ENCODE assay signal across 10 mouse cellular contexts in the genomic region with DNA sequence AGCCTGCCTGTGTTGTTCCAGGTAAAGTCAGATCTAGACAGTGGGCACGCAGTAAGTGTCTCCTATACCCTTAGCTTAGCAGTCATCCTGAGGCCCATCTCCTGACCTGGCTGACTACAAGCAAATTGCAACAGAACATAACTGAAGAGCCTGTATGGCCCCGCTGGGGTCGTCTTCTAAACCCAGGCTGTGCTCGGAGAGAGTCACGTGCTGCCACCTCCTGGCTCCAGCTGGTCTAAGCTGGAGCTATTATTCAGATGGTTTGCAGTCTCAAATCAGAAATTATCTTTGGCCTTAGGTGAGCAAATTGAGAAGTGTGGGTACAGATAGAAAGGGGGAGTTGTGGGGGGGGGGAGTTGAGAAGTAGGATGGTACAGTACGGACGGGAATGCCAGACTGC.
DNase-seq lines count a peak whose midpoint lies in the region; ATAC-seq and TF ChIP-seq lines count a peak whose summit lies in the region.
"Had no signal": no experiment of that assay in that cellular context is flagged by ENCODE, and none has a peak within 500 bp of the region (broad histone marks: within the 10 kb centered on the region; RNA-seq: fewer than 3 reads in every experiment).

No protein-coding gene starts in this region.

- H3K79me3 ChIP-seq in C2C12 (ENCODE audit: low read depth) = no peaks in the 10 kb centered on the region

- no peak overlapping the region for H3K9ac ChIP-seq in kidney, embryonic 15.5 days
- H3K9ac ChIP-seq: stomach, embryonic 15.5 days had no signal

- H3K27ac ChIP-seq in kidney, adult 2 months (ENCODE audit: insufficient read depth, low read depth, low read length) = no peak overlapping the region
- H3K27ac ChIP-seq in kidney, embryonic 15.5 days = no peak overlapping the region
- no peak overlapping the region for H3K27ac ChIP-seq in midbrain, embryonic 10.5 days (replicated peaks)
- H3K27ac ChIP-seq: stomach, embryonic 15.5 days had no signal

- H3ac ChIP-seq in C2C12 (ENCODE audit: control insufficient read depth, insufficient read length, low read depth) = no peak overlapping the region

- WGBS in kidney, adult 2 months = 41% methylated on average over 7 of the region's 7 CpGs
- 53% methylated on average over 7 of the region's 7 CpGs for WGBS in kidney, embryonic 15.5 days
- 59% methylated on average over 7 of the region's 7 CpGs for WGBS in midbrain, embryonic 10.5 days

- TF ChIP-seq POLR2A in kidney, adult 2 months (IDR thresholded peaks at IDR 0.05; ENCODE audit: low read depth, low read length) = no peak

- peak; percentile 38 for TF ChIP-seq CTCF in kidney, adult 2 months (conservative IDR thresholded peaks at IDR 0.05; ENCODE audit: insufficient read depth, insufficient read length, low read depth, low read length)
- TF ChIP-seq CTCF in C2C12 (IDR thresholded peaks at IDR 0.05; ENCODE audit: control insufficient read depth, insufficient read depth, insufficient read length) = no peak

- H3K27me3 ChIP-seq in kidney, adult 2 months (replicated peaks; ENCODE audit: control insufficient read depth, insufficient read depth, low read length) = no peaks in the 10 kb centered on the region
- no peaks in the 10 kb centered on the region for H3K27me3 ChIP-seq in kidney, embryonic 15.5 days
- no peaks in the 10 kb centered on the region for H3K27me3 ChIP-seq in C2C12 (ENCODE audit: control insufficient read depth, insufficient read depth, insufficient read length)
- H3K27me3 ChIP-seq in midbrain, embryonic 10.5 days (ENCODE audit: low read depth, poor library complexity, severe bottlenecking) = no peaks in the 10 kb centered on the region
- H3K27me3 ChIP-seq: stomach, embryonic 15.5 days had no signal

- ATAC-seq in kidney, embryonic 15.5 days (replicated peaks; ENCODE audit: low FRiP score) = no peak

- H3K4me2 ChIP-seq in kidney, embryonic 15.5 days = no peak overlapping the region
- H3K4me2 ChIP-seq: stomach, embryonic 15.5 days had no signal

- H3K36me3 ChIP-seq in kidney, adult 2 months (ENCODE audit: control insufficient read depth, insufficient read depth, low read length) = no peaks in the 10 kb centered on the region
- no peaks in the 10 kb centered on the region for H3K36me3 ChIP-seq in kidney, embryonic 15.5 days
- H3K36me3 ChIP-seq in C2C12 (ENCODE audit: control insufficient read depth, insufficient read depth) = no peaks in the 10 kb centered on the region
- no peaks in the 10 kb centered on the region for H3K36me3 ChIP-seq in midbrain, embryonic 10.5 days
- H3K36me3 ChIP-seq: stomach, embryonic 15.5 days had no signal

- no peak overlapping the region for H3K4me3 ChIP-seq in kidney, adult 2 months (ENCODE audit: insufficient read depth, low read depth, low read length)
- H3K4me3 ChIP-seq in kidney, embryonic 15.5 days (replicated peaks) = no peak overlapping the region
- no peak overlapping the region for H3K4me3 ChIP-seq in C2C12 (ENCODE audit: insufficient read depth, poor library complexity, severe bottlenecking)
- H3K4me3 ChIP-seq in midbrain, embryonic 10.5 days = no peak overlapping the region
- H3K4me3 ChIP-seq: stomach, embryonic 15.5 days had no signal

- H3K9me3 ChIP-seq in kidney, embryonic 15.5 days (replicated peaks) = no peaks in the 10 kb centered on the region
- no peaks in the 10 kb centered on the region for H3K9me3 ChIP-seq in midbrain, embryonic 10.5 days (replicated peaks)
- H3K9me3 ChIP-seq: stomach, embryonic 15.5 days had no signal

- H3K79me2 ChIP-seq in C2C12 (ENCODE audit: control insufficient read depth, insufficient read depth) = no peaks in the 10 kb centered on the region

- DNase-seq in kidney, adult 2 months = peak; percentile 14
- DNase-seq in embryo, embryonic 11 days = peak; percentile 57
- peak; percentile 27 for DNase-seq in midbrain, embryonic 10.5 days (ENCODE audit: low spot score)
- no peak for DNase-seq in ovary, postnatal 14 days (ENCODE audit: low spot score)
- no peak for DNase-seq in cerebellum, postnatal 36 days
- DNase-seq in heart, adult 18-20 months = no peak
- DNase-seq: gastrocnemius, postnatal 25 days had no signal

- no peaks in the 10 kb centered on the region for H3K4me1 ChIP-seq in kidney, adult 2 months (ENCODE audit: control insufficient read depth, insufficient read depth, low read length)
- no peaks in the 10 kb centered on the region for H3K4me1 ChIP-seq in kidney, embryonic 15.5 days
- no peaks in the 10 kb centered on the region for H3K4me1 ChIP-seq in midbrain, embryonic 10.5 days
- H3K4me1 ChIP-seq: stomach, embryonic 15.5 days had no signal

TF ChIP-seq in C2C12, 6 proteins besides CTCF, POLR2A, EP300 and RAD21:
- TF ChIP-seq MYOG (IDR thresholded peaks at IDR 0.05; ENCODE audit: control insufficient read depth, extremely low read depth, insufficient read length) = no peak
- no peak for TF ChIP-seq CEBPB (IDR thresholded peaks at IDR 0.05; ENCODE audit: low read depth)
- no peak for TF ChIP-seq FOSL1 (IDR thresholded peaks at IDR 0.05; ENCODE audit: insufficient read depth, low read length, poor library complexity, severe bottlenecking)
- peak; percentile 38 for TF ChIP-seq USF1 (IDR thresholded peaks at IDR 0.05; ENCODE audit: low read depth)
- no peak for TF ChIP-seq MAX (IDR thresholded peaks at IDR 0.05)

Comparison
In these comparisons a context has a peak if more than half of its experiments do, and no peak if none do; other contexts are left out.
1. DNase-seq: peak in kidney, adult 2 months (single experiment), embryo, embryonic 11 days (single experiment) and midbrain, embryonic 10.5 days (single experiment); none in ovary, postnatal 14 days (single experiment), cerebellum, postnatal 36 days (0 of 2) and heart, adult 18-20 months (0 of 2).